Mouse (Mus musculus) lung, adult 2 months (tissue): ENCODE data around the gene Apom. TPM values are rescaled to one million over a fixed set of nuclear protein-coding genes. Genes with fewer than 3 reads are reported as not detected.

Experiments
- DNase-seq: peaks from one replicate; pipeline ENCODE4 v3.0.0; 2022
- H3K4me1 ChIP-seq: fragments of 200-500 bp; 2 replicates; pipeline ENCODE4 v1.6.1; 2011; ENCODE audit warnings: low read length; ENCODE audit not compliant: control insufficient read depth, insufficient read depth
- H3K4me3 ChIP-seq: fragments of 200-500 bp; replicated peaks from 2 replicates; pipeline ENCODE3; 2011; ENCODE audit warnings: low read depth, mild to moderate bottlenecking, control low read depth, low read length; ENCODE audit errors: extremely low read depth
- CTCF ChIP-seq: fragments of 200-500 bp; IDR thresholded peaks from 2 replicates; pipeline ENCODE4 v1.5.1; 2011; ENCODE audit warnings: mild to moderate bottlenecking, low read length, control low read depth; ENCODE audit not compliant: insufficient read depth
- POLR2A ChIP-seq: fragments of 200-500 bp; IDR thresholded peaks from 2 replicates; pipeline ENCODE4 v1.6.1; 2011; ENCODE audit warnings: low read depth, mild to moderate bottlenecking, control low read depth, low read length, borderline replicate concordance; ENCODE audit errors: extremely low read depth
- WGBS: fragments of 180-500 bp; shearing (Covaris S2); methylation state at CpG from one replicate; pipeline ENCODE4 v1.1.7; 2018; 5-methylcytosine and 5-hydroxymethylcytosine counted together
- polyA plus RNA-seq: library from polyadenylated mRNA; depleted of rRNA; stranded (reverse); fragments of >200 nt; gene quantifications from 2 replicates; pipeline ENCODE4 v1.2.3, GENCODE M21; 2012

Gene Apom
- polyA plus RNA-seq, 1 experiment, result 0.12 TPM

- Histone ChIP-seq H3K4me3 (no peak overlapping the region), H3K4me1 (peaks cover 23% of the 10 kb centered on the region)
- TF ChIP-seq POLR2A (no peak), CTCF (no peak)
- DNase-seq, result no peak
- 44% methylated on average over 14 of the region's 14 CpGs for WGBS
Observed at GRCm38 (mm10) chr17:35162121-35162520, 30.3 kb upstream of the Apom start.

GRCm38 (mm10) chr17:35161421-35161820 lies 29.6 kb upstream of the Apom start:
- no peak for DNase-seq
- 58% methylated on average over 11 of the region's 11 CpGs for WGBS
- peaks cover 23% of the 10 kb centered on the region for H3K4me1 ChIP-seq
- H3K4me3 ChIP-seq, result no peak overlapping the region
- TF ChIP-seq POLR2A (no peak), CTCF (no peak)

GRCm38 (mm10) chr17:35159638-35160037 lies 27.8 kb upstream of the Apom start:
- TF ChIP-seq CTCF (no peak), POLR2A (no peak)
- no peak for DNase-seq
- WGBS, result 86% methylated on average over 7 of the region's 7 CpGs
- H3K4me3 ChIP-seq, result no peak overlapping the region
- peaks cover 18% of the 10 kb centered on the region for H3K4me1 ChIP-seq

GRCm38 (mm10) chr17:35158850-35159593 lies 27.2 kb upstream of the Apom start:
- 90% methylated on average over 16 of the region's 16 CpGs for whole genome bisulfite sequencing
- Histone ChIP-seq H3K4me1 (peaks cover 18% of the 10 kb centered on the region), H3K4me3 (no peak overlapping the region)
- DNase-seq, result no peak
- TF ChIP-seq CTCF, result no peak
- TF ChIP-seq POLR2A, result no peak

- 93% methylated on average over 8 of the region's 8 CpGs for WGBS
- no peak for TF ChIP-seq POLR2A
- no peak for TF ChIP-seq CTCF
- Histone ChIP-seq H3K4me3 (no peak overlapping the region), H3K4me1 (peaks cover 13% of the 10 kb centered on the region)
- no peak for DNase-seq
Observed at GRCm38 (mm10) chr17:35157661-35158175, 25.9 kb upstream of the Apom start.

GRCm38 (mm10) chr17:35157254-35157653 lies 25.4 kb upstream of the Apom start:
- Histone ChIP-seq H3K4me1 (peaks cover 8% of the 10 kb centered on the region), H3K4me3 (no peak overlapping the region)
- TF ChIP-seq POLR2A (no peak), CTCF (no peak)
- WGBS, result 87% methylated on average over 8 of the region's 8 CpGs
- no peak for DNase-seq

GRCm38 (mm10) chr17:35156461-35157200 lies 24.8 kb upstream of the Apom start:
- 82% methylated on average over 33 of the region's 33 CpGs for WGBS
- no peak overlapping the region for H3K4me3 ChIP-seq
- DNase-seq, result no peak
- peaks cover 3% of the 10 kb centered on the region for H3K4me1 ChIP-seq
- TF ChIP-seq CTCF (no peak), POLR2A (no peak)

- TF ChIP-seq CTCF (no peak), POLR2A (no peak)
- no peak overlapping the region for H3K4me3 ChIP-seq
- DNase-seq, result no peak
- WGBS, result 87% methylated on average over 12 of the region's 12 CpGs
- no peaks in the 10 kb centered on the region for H3K4me1 ChIP-seq
Observed at GRCm38 (mm10) chr17:35155451-35155850, 23.6 kb upstream of the Apom start.

- WGBS, result 82% methylated on average over 7 of the region's 7 CpGs
- no peak overlapping the region for H3K4me3 ChIP-seq
- TF ChIP-seq CTCF, result no peak
- TF ChIP-seq POLR2A, result no peak
Observed at GRCm38 (mm10) chr17:35154616-35155015, 22.8 kb upstream of the Apom start.

More at GRCm38 (mm10) chr17:35154616-35155015, 22.8 kb upstream of the Apom start:
- H3K4me1 ChIP-seq, result no peaks in the 10 kb centered on the region
- DNase-seq, result no peak
